Mouse (Mus musculus) hindbrain, postnatal 0 days (tissue): ENCODE measurements at regions not wholly inside any gene's neighbourhood (a gene's known extent, or its start where the extent isn't known, plus 50 kb on each side); places are given as distances from the start of the nearest gene placed in this dataset.
A peak's percentile ranks its signal among the peaks of the same experiment; 100 is the strongest.

Source experiments
- ATAC-seq: fragments of 200-750 bp; cut with Nextera tagmentation; 2 replicates; pipeline ENCODE4 v1.8.0; 2017; ENCODE audit warnings: mild to moderate bottlenecking, moderate TSS enrichment, moderate library complexity
- DNase-seq: peaks from one replicate; pipeline ENCODE4 v3.0.0-alpha.2; 2015; ENCODE audit warnings: low spot score
- H3K27ac ChIP-seq: fragments of 300-500 bp; sonication (generic); 2 replicates; pipeline ENCODE4 v1.5.1; 2014; ENCODE audit warnings: mild to moderate bottlenecking
- H3K27me3 ChIP-seq: fragments of 300-500 bp; sonication (generic); 2 replicates; pipeline ENCODE4 v1.6.1; 2014; ENCODE audit warnings: low read length, mixed read lengths; ENCODE audit not compliant: insufficient read depth
- H3K36me3 ChIP-seq: fragments of 300-500 bp; sonication (generic); 2 replicates; pipeline ENCODE4 v1.6.1; 2014; ENCODE audit warnings: low read length, mixed read lengths; ENCODE audit not compliant: insufficient read depth
- H3K4me1 ChIP-seq: fragments of 300-500 bp; sonication (generic); 2 replicates; pipeline ENCODE4 v1.6.1; 2014; ENCODE audit warnings: antibody characterized with exemption, low read length, mixed read lengths; ENCODE audit not compliant: insufficient read depth
- H3K4me2 ChIP-seq: fragments of 300-500 bp; sonication (generic); 2 replicates; pipeline ENCODE4 v1.6.1; 2014; ENCODE audit warnings: low read depth, mild to moderate bottlenecking, low read length, moderate library complexity, mixed read lengths
- H3K4me3 ChIP-seq: fragments of 300-500 bp; sonication (generic); 2 replicates; pipeline ENCODE4 v1.5.1; 2014; ENCODE audit warnings: low read length
- H3K9ac ChIP-seq: fragments of 300-500 bp; sonication (generic); replicated peaks from 2 replicates; pipeline ENCODE4 v1.6.1; 2014; ENCODE audit warnings: mild to moderate bottlenecking, low read length, moderate library complexity, mixed read lengths
- H3K9me3 ChIP-seq: fragments of 300-500 bp; sonication (generic); 2 replicates; pipeline ENCODE4 v1.6.1; 2016; ENCODE audit warnings: low read length, mixed read lengths
- CTCF ChIP-seq: IDR thresholded peaks from 2 replicates; pipeline ENCODE4 v1.5.1; 2016; ENCODE audit warnings: antibody characterized with exemption, control low read depth, low read depth
- WGBS: fragments of 180-500 bp; shearing (Covaris S2); extraction: QIAGEN DNeasy Blood & Tissue Kit; methylation state at CpG from one replicate; pipeline ENCODE4 v1.1.7; 2014; 5-methylcytosine and 5-hydroxymethylcytosine counted together

GRCm38 (mm10) chr14:25027076-25027475 is 431.9 kb upstream of the Zmiz1 start:
- Histone ChIP-seq H3K27ac (no peak overlapping the region), H3K9ac (no peak overlapping the region), H3K27me3 (no peaks in the 10 kb centered on the region), H3K36me3 (no peaks in the 10 kb centered on the region), H3K4me1 (no peaks in the 10 kb centered on the region), H3K4me3 (no peak overlapping the region), H3K9me3 (no peaks in the 10 kb centered on the region), H3K4me2 (no peak overlapping the region)
- no peak for DNase-seq
- no peak for ATAC-seq
- no peak for TF ChIP-seq CTCF
- 70% methylated on average over 3 of the region's 3 CpGs for WGBS

GRCm38 (mm10) chr14:25027842-25028241 is 431.1 kb upstream of the Zmiz1 start:
- H3K9ac ChIP-seq, result no peak overlapping the region
- H3K9me3 ChIP-seq, result no peaks in the 10 kb centered on the region
- WGBS, result 88% methylated on average over 1 of the region's 1 CpGs
- DNase-seq (no peak), ATAC-seq (no peak)
- no peaks in the 10 kb centered on the region for H3K36me3 ChIP-seq
- no peak overlapping the region for H3K4me2 ChIP-seq
- no peak overlapping the region for H3K27ac ChIP-seq
- no peaks in the 10 kb centered on the region for H3K27me3 ChIP-seq
- TF ChIP-seq CTCF, result no peak
- H3K4me3 ChIP-seq, result no peak overlapping the region
- H3K4me1 ChIP-seq, result no peaks in the 10 kb centered on the region

DNA sequence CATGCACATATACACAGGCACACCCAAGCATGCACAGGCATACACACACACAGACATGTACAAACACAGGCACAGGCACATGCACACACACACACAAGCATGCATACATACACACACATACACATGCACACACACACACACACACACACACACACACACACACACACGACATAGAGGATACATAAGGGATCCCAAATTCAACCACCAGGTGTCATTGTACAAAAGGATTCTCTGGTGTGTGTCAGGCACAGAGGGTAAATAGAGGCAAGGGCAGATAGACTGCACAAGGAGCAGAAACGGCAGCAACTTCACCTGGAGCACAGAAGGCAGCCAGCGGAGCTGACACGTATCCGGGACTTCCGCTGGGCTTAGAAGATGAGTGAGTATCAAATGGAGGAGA is 428.1 kb upstream of the Zmiz1 start:
- ATAC-seq (no peak), DNase-seq (no peak)
- no peaks in the 10 kb centered on the region for H3K4me1 ChIP-seq
- 79% methylated on average over 6 of the region's 6 CpGs for WGBS
- no peaks in the 10 kb centered on the region for H3K27me3 ChIP-seq
- TF ChIP-seq CTCF, result peak; percentile 63
- no peaks in the 10 kb centered on the region for H3K36me3 ChIP-seq
- H3K9me3 ChIP-seq, result no peaks in the 10 kb centered on the region
- no peak overlapping the region for H3K4me3 ChIP-seq
- H3K27ac ChIP-seq, result no peak overlapping the region
- H3K4me2 ChIP-seq, result no peak overlapping the region
- no peak overlapping the region for H3K9ac ChIP-seq

GRCm38 (mm10) chr14:25031756-25032680 is 427.0 kb upstream of the Zmiz1 start:
- Histone ChIP-seq H3K36me3 (no peaks in the 10 kb centered on the region), H3K9me3 (no peaks in the 10 kb centered on the region), H3K27ac (no peak overlapping the region), H3K4me3 (no peak overlapping the region), H3K27me3 (no peaks in the 10 kb centered on the region), H3K4me2 (no peak overlapping the region), H3K4me1 (no peaks in the 10 kb centered on the region), H3K9ac (no peak overlapping the region)
- no peak for TF ChIP-seq CTCF
- 61% methylated on average over 12 of the region's 12 CpGs for WGBS
- DNase-seq, result no peak
- ATAC-seq, result no peak

GRCm38 (mm10) chr14:25032899-25033298 is 426.1 kb upstream of the Zmiz1 start:
- Histone ChIP-seq H3K4me3 (no peak overlapping the region), H3K27me3 (no peaks in the 10 kb centered on the region), H3K4me1 (no peaks in the 10 kb centered on the region), H3K9me3 (no peaks in the 10 kb centered on the region), H3K27ac (no peak overlapping the region), H3K9ac (no peak overlapping the region), H3K4me2 (no peak overlapping the region), H3K36me3 (no peaks in the 10 kb centered on the region)
- no peak for ATAC-seq
- WGBS, result 87% methylated on average over 2 of the region's 2 CpGs
- TF ChIP-seq CTCF, result no peak
- no peak for DNase-seq

GRCm38 (mm10) chr14:25042265-25042664 is 416.7 kb upstream of the Zmiz1 start:
- DNase-seq (no peak), ATAC-seq (no peak)
- H3K36me3 ChIP-seq, result no peaks in the 10 kb centered on the region
- WGBS, result 68% methylated on average over 5 of the region's 5 CpGs
- H3K27ac ChIP-seq, result no peak overlapping the region
- no peak overlapping the region for H3K4me2 ChIP-seq
- H3K9me3 ChIP-seq, result no peaks in the 10 kb centered on the region
- H3K4me1 ChIP-seq, result no peaks in the 10 kb centered on the region
- H3K27me3 ChIP-seq, result no peaks in the 10 kb centered on the region
- no peak for TF ChIP-seq CTCF
- H3K4me3 ChIP-seq, result no peak overlapping the region
- H3K9ac ChIP-seq, result no peak overlapping the region

GRCm38 (mm10) chr14:25044106-25044505 is 414.9 kb upstream of the Zmiz1 start:
- H3K36me3 ChIP-seq, result no peaks in the 10 kb centered on the region
- DNase-seq (no peak), ATAC-seq (no peak)
- H3K27me3 ChIP-seq, result no peaks in the 10 kb centered on the region
- H3K4me2 ChIP-seq, result no peak overlapping the region
- no peak overlapping the region for H3K4me3 ChIP-seq
- TF ChIP-seq CTCF, result no peak
- H3K4me1 ChIP-seq, result no peaks in the 10 kb centered on the region
- H3K9me3 ChIP-seq, result no peaks in the 10 kb centered on the region
- no peak overlapping the region for H3K27ac ChIP-seq
- WGBS, result 92% methylated on average over 13 of the region's 13 CpGs
- H3K9ac ChIP-seq, result no peak overlapping the region
